Mouse (Mus musculus) E14TG2a.4 (cell line): ENCODE results near the gene 1500009L16Rik.
A peak's percentile ranks its signal among the peaks of the same experiment; 100 is the strongest.

Experiments
- H3K27me3 ChIP-seq: 2 replicates; pipeline ENCODE4 v1.6.1; 2014; ENCODE audit warnings: low read length, control low read depth; ENCODE audit not compliant: insufficient read depth
- H3K36me3 ChIP-seq: 2 replicates; pipeline ENCODE4 v1.6.1; 2014; ENCODE audit warnings: low read length, control low read depth; ENCODE audit not compliant: insufficient read depth
- H3K4me1 ChIP-seq: replicated peaks from 2 replicates; pipeline ENCODE4 v1.6.1; 2014; ENCODE audit warnings: low read depth, low read length, control low read depth
- H3K4me3 ChIP-seq: replicated peaks from 2 replicates; pipeline ENCODE4 v1.5.1; 2014; ENCODE audit warnings: mild to moderate bottlenecking, low read length
- H3K9me3 ChIP-seq: 2 replicates; pipeline ENCODE4 v1.6.1; 2014; ENCODE audit warnings: low read length, control low read depth
- CTCF ChIP-seq: conservative IDR thresholded peaks from 2 replicates; pipeline ENCODE4 v1.5.1; 2014; ENCODE audit warnings: low read length
- NANOG ChIP-seq: IDR thresholded peaks from 2 replicates; pipeline ENCODE4 v1.6.1; 2014; ENCODE audit warnings: borderline replicate concordance, low read length, mixed read lengths
- POU5F1 ChIP-seq: IDR thresholded peaks from 2 replicates; pipeline ENCODE4 v1.6.1; 2014; ENCODE audit warnings: low read length, borderline replicate concordance

Gene 1500009L16Rik

DNA sequence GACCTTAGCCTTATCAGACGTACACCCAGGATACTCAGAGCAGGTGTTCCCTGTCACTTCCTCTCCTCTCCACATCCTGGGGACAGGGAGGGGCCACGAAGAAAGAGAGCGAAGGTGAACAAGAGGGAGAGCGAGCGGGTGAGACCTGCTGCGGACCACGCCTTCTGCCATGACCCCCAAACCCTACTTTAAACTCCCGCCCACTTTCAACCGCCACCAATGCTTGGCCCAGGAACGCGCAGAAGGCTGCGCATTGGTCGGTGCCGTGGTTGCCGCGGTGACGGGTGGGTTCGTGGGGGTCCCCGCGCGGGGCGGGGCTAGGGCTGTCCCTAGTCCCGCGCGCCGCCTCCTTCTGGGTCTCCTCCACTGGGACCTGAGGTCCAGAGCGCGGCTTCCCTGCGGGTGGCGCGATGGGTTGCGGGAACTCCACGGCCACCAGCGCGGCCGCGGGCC lies at the start of gene 1500009L16Rik:
1500009L16Rik (plus strand) TSS at position 287 of the 453 bp plus-strand sequence.
- Histone ChIP-seq H3K4me1 (peaks cover 59% of the 10 kb centered on the region), H3K27me3 (peaks cover 13% of the 10 kb centered on the region), H3K9me3 (no peaks in the 10 kb centered on the region), H3K36me3 (peaks cover 6% of the 10 kb centered on the region; the same call in 1 of the 2 replicates), H3K4me3 (peak within 1 kb of the TSS; percentile 85)
- TF ChIP-seq NANOG (no peak), CTCF (no peak), POU5F1 (no peak)

DNA sequence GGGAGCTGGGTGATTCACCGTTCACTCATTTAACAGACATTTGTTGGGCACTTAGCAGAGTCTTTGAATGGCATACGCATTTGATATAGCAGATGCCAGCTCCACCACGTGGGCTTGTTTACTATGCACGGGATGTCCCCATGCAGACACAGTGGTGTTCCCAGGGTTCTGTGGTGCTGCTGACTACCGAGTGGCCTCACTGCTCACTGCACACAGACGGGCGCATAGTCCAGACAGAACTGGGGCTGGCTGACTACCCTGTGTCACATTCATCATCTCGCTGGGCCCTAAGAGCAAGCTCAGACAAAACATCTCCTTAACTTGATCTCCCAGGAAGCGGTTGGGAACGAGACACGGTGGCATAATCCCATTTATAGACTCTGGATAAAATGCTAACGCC lies 41.3 kb upstream of the 1500009L16Rik start:
- TF ChIP-seq CTCF = no peak
- TF ChIP-seq POU5F1 = no peak
- TF ChIP-seq NANOG = no peak
- Histone ChIP-seq H3K9me3 (peaks cover 42% of the 10 kb centered on the region), H3K4me3 (no peak overlapping the region), H3K27me3 (no peaks in the 10 kb centered on the region), H3K36me3 (no peaks in the 10 kb centered on the region), H3K4me1 (peaks cover 7% of the 10 kb centered on the region)

GRCm38 (mm10) chr10:83688215-83688614 lies 34.5 kb upstream of the 1500009L16Rik start:
- Histone ChIP-seq H3K36me3 (no peaks in the 10 kb centered on the region), H3K4me3 (no peak overlapping the region), H3K9me3 (peaks cover 4% of the 10 kb centered on the region), H3K4me1 (peaks cover 19% of the 10 kb centered on the region), H3K27me3 (no peaks in the 10 kb centered on the region)
- TF ChIP-seq POU5F1 (no peak), NANOG (no peak), CTCF (no peak)

- no peaks in the 10 kb centered on the region for H3K9me3 ChIP-seq
- no peaks in the 10 kb centered on the region for H3K27me3 ChIP-seq
- peaks cover 29% of the 10 kb centered on the region for H3K4me1 ChIP-seq
- H3K36me3 ChIP-seq = no peaks in the 10 kb centered on the region
- TF ChIP-seq NANOG (no peak), CTCF (no peak), POU5F1 (no peak)
- peak overlapping the region; percentile 62 for H3K4me3 ChIP-seq
Observed at GRCm38 (mm10) chr10:83692175-83692895, 30.3 kb upstream of the 1500009L16Rik start.

- no peaks in the 10 kb centered on the region for H3K36me3 ChIP-seq
- peaks cover 35% of the 10 kb centered on the region for H3K4me1 ChIP-seq
- no peaks in the 10 kb centered on the region for H3K27me3 ChIP-seq
- H3K4me3 ChIP-seq = no peak overlapping the region
- H3K9me3 ChIP-seq = no peaks in the 10 kb centered on the region
- TF ChIP-seq NANOG = no peak
- TF ChIP-seq POU5F1 = no peak
- no peak for TF ChIP-seq CTCF
Observed at GRCm38 (mm10) chr10:83696226-83696625, 26.4 kb upstream of the 1500009L16Rik start.

DNA sequence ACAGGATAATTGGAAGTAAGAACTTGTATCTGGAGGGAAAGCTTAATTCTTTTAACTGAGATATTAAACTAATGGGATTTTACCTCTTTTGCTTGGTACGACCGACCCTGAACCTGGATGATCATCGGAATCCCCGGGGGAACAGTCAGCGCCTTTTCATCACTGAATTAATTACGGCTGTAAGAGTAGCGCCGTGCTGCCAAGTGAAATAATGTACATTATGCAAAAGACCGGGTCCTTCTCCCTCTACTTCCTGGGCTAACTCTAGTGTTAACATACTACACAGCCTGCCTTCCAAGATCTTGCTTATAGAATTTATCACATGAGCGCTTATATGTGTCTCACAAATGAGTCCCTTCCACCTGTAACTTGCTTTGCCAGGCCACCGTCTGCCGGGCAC lies 16.0 kb upstream of the 1500009L16Rik start:
- H3K9me3 ChIP-seq = peaks cover 4% of the 10 kb centered on the region
- no peaks in the 10 kb centered on the region for H3K36me3 ChIP-seq
- no peaks in the 10 kb centered on the region for H3K27me3 ChIP-seq
- peaks cover 46% of the 10 kb centered on the region for H3K4me1 ChIP-seq
- TF ChIP-seq CTCF = no peak
- TF ChIP-seq NANOG = no peak
- no peak for TF ChIP-seq POU5F1
- H3K4me3 ChIP-seq = no peak overlapping the region

- Histone ChIP-seq H3K9me3 (no peaks in the 10 kb centered on the region), H3K4me3 (0 out of 2 replicates have a peak overlapping the region, but pooled peaks have one; percentile 10), H3K4me1 (peaks cover 46% of the 10 kb centered on the region), H3K27me3 (no peaks in the 10 kb centered on the region), H3K36me3 (no peaks in the 10 kb centered on the region)
- no peak for TF ChIP-seq POU5F1
- TF ChIP-seq CTCF = no peak
- no peak for TF ChIP-seq NANOG
Observed at GRCm38 (mm10) chr10:83709920-83710319, 12.7 kb upstream of the 1500009L16Rik start.

- Histone ChIP-seq H3K4me1 (peaks cover 53% of the 10 kb centered on the region), H3K9me3 (no peaks in the 10 kb centered on the region), H3K36me3 (no peaks in the 10 kb centered on the region), H3K27me3 (no peaks in the 10 kb centered on the region), H3K4me3 (no peak overlapping the region; the same call in 1 of the 2 replicates)
- TF ChIP-seq POU5F1 (no peak), NANOG (no peak; the same call in 1 of the 2 replicates), CTCF (no peak)
Observed at GRCm38 (mm10) chr10:83711769-83712168, 10.9 kb upstream of the 1500009L16Rik start.
